Mouse (Mus musculus): ENCODE measurements around the gene Ifng.
"Not testable (repeated sequence)": the region's sequence is repeated elsewhere in the genome, so short reads cannot be mapped to it uniquely, and the experiment has no call there.

Ifng gene

GRCm38 (mm10) chr10:118440742-118441240 lies at the start of gene Ifng:
TSS of gene Ifng (plus strand) at chr10:118441046.
- in situ Hi-C loops (cut with MseI, MboI): no loop called here

- in situ Hi-C loops (cut with MseI, MboI): no loop called here
These were observed 40.9 kb upstream of the Ifng start for GRCm38 (mm10) chr10:118399917-118400316.

- in situ Hi-C loops (cut with MseI, MboI): no loop called here
These were observed 34.2 kb upstream of the Ifng start for GRCm38 (mm10) chr10:118406463-118407221.

- in situ Hi-C loops (cut with MseI, MboI): no loop called here
These were observed 29.5 kb upstream of the Ifng start for GRCm38 (mm10) chr10:118411377-118411776.

- in situ Hi-C loops (cut with MseI, MboI): no loop called here
These were observed 28.1 kb upstream of the Ifng start for GRCm38 (mm10) chr10:118412774-118413173.

- in situ Hi-C loops (cut with MseI, MboI): no loop called here
These were observed 21.8 kb upstream of the Ifng start for GRCm38 (mm10) chr10:118419000-118419425.

- in situ Hi-C loops (cut with MseI, MboI): no loop called here
These were observed 19.9 kb upstream of the Ifng start for GRCm38 (mm10) chr10:118420896-118421295.

- in situ Hi-C loops (cut with MseI, MboI): no loop called here
These were observed 5.3 kb upstream of the Ifng start for GRCm38 (mm10) chr10:118435501-118435900.

GRCm38 (mm10) chr10:118441898-118442297 lies 1.1 kb downstream of the Ifng start:
- in situ Hi-C loops (cut with MseI, MboI): no loop called here

GRCm38 (mm10) chr10:118442999-118443398 lies 2.2 kb downstream of the Ifng start:
- in situ Hi-C loops (cut with MseI, MboI): no loop called here

GRCm38 (mm10) chr10:118445021-118445420 lies 4.2 kb downstream of the Ifng start:
- in situ Hi-C loops (cut with MseI, MboI): no loop called here

- in situ Hi-C loops (cut with MseI, MboI): no loop called here
These were observed 4.7 kb downstream of the Ifng start for GRCm38 (mm10) chr10:118445502-118445901.

- in situ Hi-C loops (cut with MseI, MboI): no loop called here
These were observed 5.1 kb downstream of the Ifng start for GRCm38 (mm10) chr10:118445978-118446377.

- in situ Hi-C loops (cut with MseI, MboI): no loop called here
These were observed 10.9 kb downstream of the Ifng start for GRCm38 (mm10) chr10:118451747-118452146.

- in situ Hi-C loops (cut with MseI, MboI): no loop called here
These were observed 17.9 kb downstream of the Ifng start for GRCm38 (mm10) chr10:118458729-118459128.

- in situ Hi-C loops (cut with MseI, MboI): no loop called here
These were observed 20.4 kb downstream of the Ifng start for GRCm38 (mm10) chr10:118461126-118461767.

- in situ Hi-C loops (cut with MseI, MboI): no loop called here
These were observed 25.6 kb downstream of the Ifng start for GRCm38 (mm10) chr10:118466481-118466880.

- in situ Hi-C loops (cut with MseI, MboI): no loop called here
These were observed 28.2 kb downstream of the Ifng start for GRCm38 (mm10) chr10:118469047-118469446.

GRCm38 (mm10) chr10:118470296-118470957 lies 29.6 kb downstream of the Ifng start:
- in situ Hi-C loops (cut with MseI, MboI): no loop called here

GRCm38 (mm10) chr10:118472846-118473245 lies 32.0 kb downstream of the Ifng start:
- in situ Hi-C loops (cut with MseI, MboI): not testable (repeated sequence)

GRCm38 (mm10) chr10:118476696-118477095 lies 35.9 kb downstream of the Ifng start:
- in situ Hi-C loops (cut with MseI, MboI): no loop called here

- in situ Hi-C loops (cut with MseI, MboI): no loop called here
These were observed 36.5 kb downstream of the Ifng start for GRCm38 (mm10) chr10:118477297-118477696.

Data from mouse trophoblast stem cell (cell line).